Mouse (Mus musculus) spleen, adult 2 months (tissue): ENCODE data around the gene Hist1h3b.

Source experiments
- CTCF ChIP-seq: fragments of 200-500 bp; IDR thresholded peaks from 2 replicates; pipeline ENCODE4 v1.5.1; 2011; ENCODE audit warnings: mild to moderate bottlenecking, inconsistent platforms; ENCODE audit not compliant: insufficient read depth, insufficient read length, insufficient replicate concordance; ENCODE audit errors: extremely low read depth
- POLR2A ChIP-seq: fragments of 200-500 bp; IDR thresholded peaks from 2 replicates; pipeline ENCODE4 v1.6.1; 2011; ENCODE audit warnings: low read depth, low read length, inconsistent platforms

DNA sequence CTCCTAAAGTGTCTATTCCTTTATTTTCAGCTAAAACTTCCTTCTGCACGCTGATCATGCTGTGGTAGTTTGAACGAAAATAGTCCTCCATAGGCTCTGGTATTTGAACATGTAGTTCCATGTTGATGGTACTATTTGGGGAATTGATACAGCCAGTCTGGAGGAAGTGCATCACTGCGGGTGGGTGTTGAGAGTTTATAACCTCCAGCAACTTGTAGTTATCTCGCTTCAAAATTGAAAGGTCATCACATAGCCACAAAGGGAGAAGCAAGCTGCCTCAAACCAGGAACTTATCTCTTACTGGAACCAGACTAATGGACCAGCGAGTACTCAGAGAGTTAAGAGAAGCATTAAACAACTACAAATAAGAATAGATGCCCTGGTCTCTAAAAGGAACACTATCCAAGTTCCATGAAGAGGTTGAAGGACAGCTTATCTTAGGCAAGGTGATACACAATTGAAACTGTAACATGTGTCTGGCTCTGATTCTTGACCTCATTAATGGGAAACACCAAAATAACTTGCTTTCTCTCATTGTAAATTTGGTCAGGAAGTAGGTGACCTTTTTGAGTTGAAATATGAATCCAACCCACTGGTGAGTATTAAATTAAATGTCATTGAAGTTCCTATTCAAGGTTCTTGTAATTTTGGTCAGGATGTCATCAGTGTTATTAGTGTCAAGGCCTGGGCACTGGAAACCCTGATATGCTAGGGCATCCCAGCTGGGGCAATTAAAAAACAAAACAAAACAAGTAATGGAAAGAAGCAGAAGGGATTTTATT lies 35.6 kb upstream of the Hist1h3b start:
- no peak for TF ChIP-seq CTCF
- TF ChIP-seq POLR2A: no peak
